Mouse (Mus musculus): ENCODE data around the gene Cotl1.
A peak's percentile ranks its signal among the peaks of the same experiment; 100 is the strongest.

Cotl1 gene

GRCm38 (mm10) chr8:119817446-119817845 lies 22.9 kb downstream of the Cotl1 start:
- peak; percentile 39 for DNase-seq (ENCODE audit: low read depth, low spot score)

GRCm38 (mm10) chr8:119816219-119816618 lies 24.1 kb downstream of the Cotl1 start:
- DNase-seq (ENCODE audit: low read depth, low spot score), result no peak

GRCm38 (mm10) chr8:119812650-119813431 lies 27.5 kb downstream of the Cotl1 start:
- no peak for DNase-seq (ENCODE audit: low read depth, low spot score)

- DNase-seq (ENCODE audit: low read depth, low spot score), result no peak
These were observed 28.4 kb downstream of the Cotl1 start for GRCm38 (mm10) chr8:119811925-119812324.

GRCm38 (mm10) chr8:119810953-119811499 lies 29.3 kb downstream of the Cotl1 start:
- DNase-seq (ENCODE audit: low read depth, low spot score), result no peak

GRCm38 (mm10) chr8:119810127-119810868 lies 30.0 kb downstream of the Cotl1 start:
- DNase-seq (ENCODE audit: low read depth, low spot score), result no peak

GRCm38 (mm10) chr8:119809620-119810019 lies 30.7 kb downstream of the Cotl1 start:
- DNase-seq (ENCODE audit: low read depth, low spot score), result no peak

- no peak for DNase-seq (ENCODE audit: low read depth, low spot score)
These were observed 32.7 kb downstream of the Cotl1 start for GRCm38 (mm10) chr8:119807687-119808086.

GRCm38 (mm10) chr8:119806422-119807263 lies 33.7 kb downstream of the Cotl1 start:
- no peak for DNase-seq (ENCODE audit: low read depth, low spot score)

GRCm38 (mm10) chr8:119805275-119805674 lies 35.1 kb downstream of the Cotl1 start:
- no peak for DNase-seq (ENCODE audit: low read depth, low spot score)

- DNase-seq (ENCODE audit: low read depth, low spot score), result peak; percentile 91
These were observed 37.8 kb downstream of the Cotl1 start for GRCm38 (mm10) chr8:119802592-119802991.

GRCm38 (mm10) chr8:119801168-119801567 lies 39.2 kb downstream of the Cotl1 start:
- no peak for DNase-seq (ENCODE audit: low read depth, low spot score)

DNA sequence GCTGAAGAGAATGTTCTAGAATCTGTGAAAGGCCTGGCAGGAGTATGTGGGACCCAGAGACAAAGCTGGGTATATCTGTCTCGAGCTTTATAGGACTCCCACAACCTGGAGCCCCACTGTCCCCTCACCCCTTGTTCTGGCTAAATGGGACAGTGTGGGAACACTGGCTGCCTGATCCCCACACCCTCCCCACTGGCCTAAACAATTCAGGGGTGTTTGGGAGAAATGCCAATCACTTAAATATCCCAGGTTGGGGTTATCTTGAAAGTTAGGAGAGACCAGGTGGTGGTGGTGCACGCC lies 41.4 kb downstream of the Cotl1 start:
- DNase-seq (ENCODE audit: low read depth, low spot score), result no peak

- peak; percentile 77 for DNase-seq (ENCODE audit: low read depth, low spot score)
These were observed 42.0 kb downstream of the Cotl1 start for GRCm38 (mm10) chr8:119798170-119798964.

- DNase-seq (ENCODE audit: low read depth, low spot score), result no peak
These were observed 44.7 kb downstream of the Cotl1 start for GRCm38 (mm10) chr8:119795651-119796050.

- no peak for DNase-seq (ENCODE audit: low read depth, low spot score)
These were observed 45.7 kb downstream of the Cotl1 start for GRCm38 (mm10) chr8:119794689-119795088.

DNA sequence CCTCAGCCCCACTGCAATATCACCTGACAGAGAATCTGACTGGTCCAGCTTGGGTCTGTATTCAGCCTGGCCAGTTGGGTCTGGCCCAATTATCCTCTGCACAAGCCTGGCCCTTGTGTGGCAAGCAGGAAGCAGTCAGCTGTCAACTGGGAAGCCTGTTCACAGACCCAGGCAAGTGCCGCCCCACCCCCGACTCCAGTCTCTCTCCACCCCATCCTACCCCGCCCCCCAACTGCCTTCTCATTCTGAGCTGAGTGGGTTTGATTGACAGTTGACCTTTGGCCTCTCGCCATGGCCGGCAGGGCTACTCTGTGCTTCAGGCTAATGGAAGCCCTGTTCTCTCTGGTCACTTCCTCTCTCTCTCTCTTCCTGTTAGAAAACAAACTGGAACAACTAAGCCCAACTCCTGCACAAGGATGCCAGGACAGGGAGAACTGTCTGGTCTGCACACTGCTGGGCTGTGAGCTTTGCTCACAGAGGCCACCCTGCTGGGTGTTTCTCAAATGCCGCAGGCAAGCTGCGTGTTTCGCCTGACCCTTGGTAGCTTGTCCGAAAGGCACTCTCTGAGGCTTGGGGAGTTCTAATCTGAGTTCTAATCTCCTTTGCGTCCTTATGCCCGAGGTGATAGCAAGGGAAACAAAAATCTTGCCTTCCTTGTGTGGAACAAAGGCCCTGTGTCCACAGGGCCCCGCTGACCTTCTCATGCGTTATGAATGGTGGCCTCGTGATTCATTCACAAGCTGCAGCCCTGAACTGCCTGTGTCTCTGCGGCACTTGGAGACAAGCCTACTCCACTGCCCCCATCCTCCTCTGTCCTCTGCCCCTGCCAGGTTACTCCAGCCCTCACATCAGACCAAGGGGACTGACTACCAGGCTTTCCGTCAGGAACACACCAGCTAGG lies 48.3 kb downstream of the Cotl1 start:
- DNase-seq (ENCODE audit: low read depth, low spot score), result peak; percentile 51

- no peak for DNase-seq (ENCODE audit: low read depth, low spot score)
These were observed 50.8 kb downstream of the Cotl1 start for GRCm38 (mm10) chr8:119789581-119789980.

DNA sequence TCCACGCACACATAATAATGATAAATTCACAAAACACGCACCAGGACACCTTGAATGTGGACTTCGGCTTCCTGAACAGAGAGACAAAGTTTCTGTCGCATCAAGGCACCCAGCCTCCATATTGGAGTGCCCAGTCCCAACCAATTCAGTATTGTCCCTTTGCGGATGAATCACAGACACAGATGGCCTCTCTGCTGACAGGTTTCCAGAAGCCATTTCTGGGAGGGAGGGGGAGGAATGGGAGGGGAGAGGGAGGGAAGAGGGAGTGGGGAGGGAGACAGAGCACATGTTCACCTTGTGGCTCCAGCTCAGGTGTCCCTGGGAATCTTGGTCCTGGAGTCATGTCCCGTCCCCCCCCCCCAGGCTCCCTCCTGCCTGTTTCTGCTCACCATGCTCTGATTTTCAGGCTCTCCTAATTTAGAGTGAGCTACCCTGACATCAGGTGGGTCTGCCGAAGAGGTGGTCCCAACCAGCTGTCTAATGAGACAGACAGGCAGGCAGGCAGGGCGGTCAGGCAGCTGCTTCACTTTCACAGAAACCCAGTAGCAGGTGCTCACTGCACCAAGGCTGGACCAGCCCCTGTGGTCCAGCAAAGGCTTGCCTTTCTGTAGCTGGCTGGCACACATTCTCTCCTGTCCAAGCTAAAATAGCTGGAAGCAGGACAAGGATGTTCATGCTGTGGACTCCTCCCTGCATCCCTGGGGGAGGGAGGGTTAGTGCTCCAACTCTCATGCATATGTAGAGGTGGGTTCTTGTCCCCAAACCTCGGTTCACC lies 51.5 kb downstream of the Cotl1 start:
- no peak for DNase-seq (ENCODE audit: low read depth, low spot score)

All from ES-CJ7 (cell line).